Mouse (Mus musculus): ENCODE data around the gene Atn1.

DNA sequence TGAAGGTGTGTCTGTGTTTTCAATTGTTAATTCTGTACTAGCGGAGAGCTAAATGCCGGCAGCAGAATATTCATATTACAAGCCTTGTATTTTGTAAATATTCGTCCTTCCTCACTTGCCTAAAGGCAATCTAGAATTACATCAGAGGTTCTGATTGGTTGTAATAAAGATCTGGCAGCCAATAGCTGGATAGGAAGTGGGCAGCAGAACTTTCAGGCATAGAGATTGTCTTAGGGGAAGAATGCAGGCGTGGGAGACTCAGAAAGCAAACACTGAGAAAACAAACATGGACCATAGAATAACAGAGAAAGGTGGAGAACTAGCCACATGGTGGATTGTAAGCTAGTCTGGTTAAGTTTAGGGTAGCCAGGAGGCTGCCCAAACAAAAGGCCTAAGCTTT is 33.8 kb upstream of the Atn1 start:
- TF ChIP-seq CTCF (IDR thresholded peaks at IDR 0.05) (no peak), EP300 (IDR thresholded peaks at IDR 0.05) (no peak)
